Mouse (Mus musculus): ENCODE measurements around the gene St3gal6.

Gene St3gal6

GRCm38 (mm10) chr16:58521182-58521581 lies 2.9 kb downstream of the St3gal6 start:
- no peak for DNase-seq (ENCODE audit: low read depth)

- DNase-seq (ENCODE audit: low read depth), result no peak
Measured at GRCm38 (mm10) chr16:58520457-58520856, 3.6 kb downstream of the St3gal6 start.

GRCm38 (mm10) chr16:58519650-58520073 lies 4.4 kb downstream of the St3gal6 start:
- no peak for DNase-seq (ENCODE audit: low read depth)

GRCm38 (mm10) chr16:58516960-58517798 lies 6.9 kb downstream of the St3gal6 start:
- no peak for DNase-seq (ENCODE audit: low read depth)

GRCm38 (mm10) chr16:58516161-58516560 lies 7.9 kb downstream of the St3gal6 start:
- DNase-seq (ENCODE audit: low read depth), result no peak

GRCm38 (mm10) chr16:58514565-58514964 lies 9.5 kb downstream of the St3gal6 start:
- peak; percentile 82 for DNase-seq (ENCODE audit: low read depth)

GRCm38 (mm10) chr16:58513755-58514154 lies 10.3 kb downstream of the St3gal6 start:
- DNase-seq (ENCODE audit: low read depth), result no peak

GRCm38 (mm10) chr16:58512887-58513286 lies 11.2 kb downstream of the St3gal6 start:
- DNase-seq (ENCODE audit: low read depth), result no peak

- DNase-seq (ENCODE audit: low read depth), result no peak
Measured at GRCm38 (mm10) chr16:58512181-58512761, 11.8 kb downstream of the St3gal6 start.

GRCm38 (mm10) chr16:58504945-58505344 lies 19.1 kb downstream of the St3gal6 start:
- DNase-seq (ENCODE audit: low read depth), result no peak

- no peak for DNase-seq (ENCODE audit: low read depth)
Measured at GRCm38 (mm10) chr16:58502566-58502965, 21.5 kb downstream of the St3gal6 start.

GRCm38 (mm10) chr16:58501760-58502301 lies 22.2 kb downstream of the St3gal6 start:
- DNase-seq (ENCODE audit: low read depth), result no peak

- DNase-seq (ENCODE audit: low read depth), result no peak
Measured at GRCm38 (mm10) chr16:58499650-58500049, 24.4 kb downstream of the St3gal6 start.

GRCm38 (mm10) chr16:58499172-58499584 lies 24.9 kb downstream of the St3gal6 start:
- DNase-seq (ENCODE audit: low read depth), result no peak

GRCm38 (mm10) chr16:58497886-58498713 lies 25.9 kb downstream of the St3gal6 start:
- peak; percentile 72 for DNase-seq (ENCODE audit: low read depth)

- DNase-seq (ENCODE audit: low read depth), result no peak
Measured at GRCm38 (mm10) chr16:58496791-58497190, 27.3 kb downstream of the St3gal6 start.

GRCm38 (mm10) chr16:58487861-58488260 lies 36.2 kb downstream of the St3gal6 start:
- no peak for DNase-seq (ENCODE audit: low read depth)

- no peak for DNase-seq (ENCODE audit: low read depth)
Measured at GRCm38 (mm10) chr16:58482296-58482695, 41.7 kb downstream of the St3gal6 start.

- DNase-seq (ENCODE audit: low read depth), result no peak
Measured at GRCm38 (mm10) chr16:58481906-58482270, 42.2 kb downstream of the St3gal6 start.

- no peak for DNase-seq (ENCODE audit: low read depth)
Measured at GRCm38 (mm10) chr16:58481219-58481905, 42.7 kb downstream of the St3gal6 start.

- no peak for DNase-seq (ENCODE audit: low read depth)
Measured at GRCm38 (mm10) chr16:58479898-58480448, 44.1 kb downstream of the St3gal6 start.
